Mouse (Mus musculus) liver, postnatal 0 days (tissue): ENCODE results near the gene Myh8. TPM values are rescaled to one million over a fixed set of nuclear protein-coding genes. Genes with fewer than 3 reads are reported as not detected.

Experiments used
- ATAC-seq: fragments of 200-750 bp; cut with Nextera tagmentation; 2 replicates; pipeline ENCODE4 v1.8.0; 2017; ENCODE audit warnings: mild to moderate bottlenecking, moderate library complexity
- DNase-seq: peaks from one replicate; pipeline ENCODE4 v3.0.0-alpha.2; 2016
- H3K27ac ChIP-seq: fragments of 300-500 bp; sonication (generic); 2 replicates; pipeline ENCODE4 v1.5.1; 2014; ENCODE audit warnings: antibody characterized with exemption, moderate library complexity, mild to moderate bottlenecking, low read depth
- H3K27me3 ChIP-seq: fragments of 300-500 bp; sonication (generic); 2 replicates; pipeline ENCODE4 v1.6.1; 2014; ENCODE audit warnings: low read length, control low read depth, mixed read lengths; ENCODE audit not compliant: insufficient read depth
- H3K36me3 ChIP-seq: fragments of 300-500 bp; sonication (generic); replicated peaks from 2 replicates; pipeline ENCODE4 v1.6.1; 2014; ENCODE audit warnings: mild to moderate bottlenecking, control low read depth, low read length, moderate library complexity, mixed read lengths; ENCODE audit not compliant: insufficient read depth
- H3K4me1 ChIP-seq: fragments of 300-500 bp; sonication (generic); 2 replicates; pipeline ENCODE4 v1.6.1; 2014; ENCODE audit warnings: antibody characterized with exemption, mild to moderate bottlenecking, control low read depth; ENCODE audit not compliant: insufficient read depth
- H3K4me2 ChIP-seq: fragments of 300-500 bp; sonication (generic); 2 replicates; pipeline ENCODE4 v1.6.1; 2014; ENCODE audit warnings: low read depth, mild to moderate bottlenecking, low read length, moderate library complexity, mixed read lengths
- H3K4me3 ChIP-seq: fragments of 300-500 bp; sonication (generic); 2 replicates; pipeline ENCODE4 v1.5.1; 2014; ENCODE audit warnings: low read depth, low read length
- H3K9ac ChIP-seq: fragments of 300-500 bp; sonication (generic); replicated peaks from 2 replicates; pipeline ENCODE4 v1.6.1; 2014; ENCODE audit warnings: mild to moderate bottlenecking, moderate library complexity
- H3K9me3 ChIP-seq: fragments of 300-500 bp; sonication (generic); 2 replicates; pipeline ENCODE4 v1.6.1; 2016; ENCODE audit warnings: mild to moderate bottlenecking, control low read depth, low read length, mixed read lengths
- CTCF ChIP-seq: sonication (generic); IDR thresholded peaks from 2 replicates; pipeline ENCODE4 v1.5.1; 2016; ENCODE audit warnings: antibody characterized with exemption, low read depth
- EP300 ChIP-seq: IDR thresholded peaks from 2 replicates; pipeline ENCODE4 v1.6.1; 2016; ENCODE audit warnings: antibody characterized with exemption, low read depth, mild to moderate bottlenecking
- WGBS: fragments of 180-500 bp; shearing (Covaris S2); extraction: QIAGEN DNeasy Blood & Tissue Kit; methylation state at CpG from one replicate; pipeline ENCODE4 v1.1.7; 2014; ENCODE audit not compliant: insufficient replicate concordance; 5-methylcytosine and 5-hydroxymethylcytosine counted together
- polyA plus RNA-seq: library from polyadenylated mRNA; unstranded; fragments of >200 nt; fragmentation: Nextera tagmentation; extraction: Ambion mirVana; gene quantifications from 2 replicates; pipeline ENCODE4 v1.2.1, GENCODE M21; 2015

Myh8 gene
- polyA plus RNA-seq, 1 experiment from 2014 or later, result 1.1 TPM

DNA sequence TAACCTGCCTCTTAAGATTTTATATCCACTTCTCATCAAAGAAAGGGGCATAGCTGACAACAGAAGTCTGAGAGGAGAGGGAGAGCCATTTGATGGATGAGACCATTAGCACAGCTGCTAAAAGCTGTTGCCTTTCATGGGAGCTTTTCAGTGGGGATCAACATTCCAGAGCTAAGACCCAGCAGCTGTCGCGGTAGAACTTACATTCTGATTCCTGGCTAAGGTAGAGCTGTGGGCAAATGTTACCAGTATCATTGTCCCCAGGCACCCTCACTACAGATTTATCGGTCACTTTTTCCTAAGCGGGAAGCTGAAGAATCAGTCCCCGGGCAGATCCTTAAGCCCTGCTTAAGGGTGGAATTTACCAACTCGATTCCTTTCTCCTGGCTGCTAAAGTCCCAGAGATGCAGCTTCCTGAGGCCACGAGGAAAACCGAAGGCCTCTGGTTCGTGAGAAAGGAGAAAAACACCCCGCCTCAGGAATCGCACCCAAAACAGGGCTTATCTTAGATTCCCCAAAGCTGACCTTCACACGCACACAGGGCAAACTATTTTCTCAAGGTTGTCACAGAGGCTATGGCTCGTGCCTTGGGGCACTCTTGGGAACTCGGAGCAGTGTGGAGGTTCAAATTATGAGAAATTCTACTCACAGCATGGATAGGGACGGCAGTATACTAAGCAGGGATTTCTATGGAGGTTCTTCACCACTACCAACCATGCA is 37.0 kb downstream of the Myh8 start:
- TF ChIP-seq EP300 (no peak), CTCF (no peak)
- Histone ChIP-seq H3K9ac (no peak overlapping the region), H3K27ac (no peak overlapping the region), H3K4me2 (no peak overlapping the region), H3K36me3 (no peaks in the 10 kb centered on the region), H3K4me3 (no peak overlapping the region), H3K27me3 (no peaks in the 10 kb centered on the region), H3K9me3 (no peaks in the 10 kb centered on the region), H3K4me1 (no peaks in the 10 kb centered on the region)
- no peak for DNase-seq
- 54% methylated on average over 15 of the region's 15 CpGs for WGBS
- no peak for ATAC-seq

DNA sequence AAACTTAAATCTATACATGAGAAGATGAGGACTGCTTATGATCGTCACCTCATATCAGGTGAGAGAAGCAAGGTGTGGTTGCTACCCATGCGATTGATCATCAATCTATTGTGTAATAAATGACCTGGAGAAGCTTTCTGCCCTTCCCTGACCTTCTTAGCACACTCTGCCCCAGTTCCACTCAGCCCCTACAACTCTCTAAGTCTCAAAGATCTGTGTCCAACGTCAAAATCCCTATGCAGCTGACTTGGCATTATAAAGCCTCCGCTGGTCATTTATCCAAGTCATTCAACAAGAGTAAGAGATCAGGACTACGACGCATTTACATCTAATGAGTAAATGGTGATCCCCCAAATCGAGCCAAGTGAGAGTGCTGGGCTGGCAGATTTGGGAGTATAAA is 44.4 kb downstream of the Myh8 start, which contains the start of gene Myh13:
Myh13 (plus strand) TSS at position 301 of the 400 bp plus-strand sequence.
- no peaks in the 10 kb centered on the region for H3K4me1 ChIP-seq
- no peaks in the 10 kb centered on the region for H3K36me3 ChIP-seq
- no peak within 1 kb of the TSS for H3K4me3 ChIP-seq
- WGBS, result 81% methylated on average over 7 of the region's 7 CpGs
- no peak within 1 kb of the TSS for H3K4me2 ChIP-seq
- no peaks in the 10 kb centered on the region for H3K27me3 ChIP-seq
- TF ChIP-seq CTCF, result no peak
- TF ChIP-seq EP300, result no peak
- no peak within 1 kb of the TSS for H3K9ac ChIP-seq
- no peak for DNase-seq
- no peaks in the 10 kb centered on the region for H3K9me3 ChIP-seq
- no peak within 1 kb of the TSS for H3K27ac ChIP-seq
- no peak for ATAC-seq

DNA sequence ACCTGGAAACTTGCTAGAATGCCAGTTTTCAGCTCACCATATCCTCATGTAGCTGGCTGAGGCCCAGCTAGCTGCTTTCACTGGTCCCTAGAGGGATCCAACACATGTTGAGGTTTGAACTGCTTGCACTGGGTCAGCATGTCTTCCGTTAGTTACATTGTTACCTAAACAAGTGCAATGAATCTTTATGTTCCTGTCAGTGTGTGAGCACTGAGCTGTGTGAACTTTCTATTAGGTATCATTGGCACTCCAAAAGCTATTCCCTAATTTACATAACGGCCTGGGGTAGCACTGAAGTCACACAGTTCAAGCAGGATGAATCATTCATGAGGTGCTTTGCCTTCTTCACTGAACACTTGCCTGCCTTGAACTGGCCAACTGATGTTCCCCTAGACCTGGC is 49.6 kb downstream of the Myh8 start:
- no peak for ATAC-seq
- TF ChIP-seq CTCF (no peak), EP300 (no peak)
- DNase-seq, result no peak
- Histone ChIP-seq H3K36me3 (no peaks in the 10 kb centered on the region), H3K9me3 (no peaks in the 10 kb centered on the region), H3K4me1 (no peaks in the 10 kb centered on the region), H3K9ac (no peak overlapping the region), H3K4me3 (no peak overlapping the region), H3K27ac (no peak overlapping the region), H3K27me3 (no peaks in the 10 kb centered on the region), H3K4me2 (no peak overlapping the region)
- WGBS, result 74% methylated on average over 2 of the region's 2 CpGs

DNA sequence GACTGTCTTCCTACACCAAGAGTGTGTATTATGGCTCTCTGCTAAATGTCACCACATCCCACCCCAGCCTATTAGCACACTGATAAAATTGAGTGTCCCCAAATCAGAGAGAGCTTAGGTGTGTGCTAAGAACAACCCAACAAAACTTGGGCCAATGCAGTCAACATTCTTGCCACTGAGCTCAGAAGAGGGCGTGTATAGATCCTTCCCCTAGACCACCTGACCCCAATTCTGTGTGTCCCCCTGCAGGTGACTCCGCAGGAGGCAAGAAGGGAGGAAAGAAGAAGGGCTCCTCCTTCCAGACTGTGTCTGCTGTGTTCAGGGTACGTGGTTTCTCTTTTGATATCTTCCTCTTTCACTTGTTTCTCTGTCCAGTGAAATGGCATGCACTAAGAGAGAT is 67.6 kb downstream of the Myh8 start:
- H3K27ac ChIP-seq, result no peak overlapping the region
- no peaks in the 10 kb centered on the region for H3K9me3 ChIP-seq
- H3K4me1 ChIP-seq, result no peaks in the 10 kb centered on the region
- DNase-seq (no peak), ATAC-seq (no peak)
- H3K27me3 ChIP-seq, result 0 out of 2 replicates have a peak, but pooled peaks cover 2% of the 10 kb centered on the region
- H3K9ac ChIP-seq, result no peak overlapping the region
- H3K36me3 ChIP-seq, result no peaks in the 10 kb centered on the region
- H3K4me2 ChIP-seq, result no peak overlapping the region
- TF ChIP-seq CTCF, result no peak
- TF ChIP-seq EP300, result no peak
- 47% methylated on average over 3 of the region's 3 CpGs for WGBS
- no peak overlapping the region for H3K4me3 ChIP-seq

DNA sequence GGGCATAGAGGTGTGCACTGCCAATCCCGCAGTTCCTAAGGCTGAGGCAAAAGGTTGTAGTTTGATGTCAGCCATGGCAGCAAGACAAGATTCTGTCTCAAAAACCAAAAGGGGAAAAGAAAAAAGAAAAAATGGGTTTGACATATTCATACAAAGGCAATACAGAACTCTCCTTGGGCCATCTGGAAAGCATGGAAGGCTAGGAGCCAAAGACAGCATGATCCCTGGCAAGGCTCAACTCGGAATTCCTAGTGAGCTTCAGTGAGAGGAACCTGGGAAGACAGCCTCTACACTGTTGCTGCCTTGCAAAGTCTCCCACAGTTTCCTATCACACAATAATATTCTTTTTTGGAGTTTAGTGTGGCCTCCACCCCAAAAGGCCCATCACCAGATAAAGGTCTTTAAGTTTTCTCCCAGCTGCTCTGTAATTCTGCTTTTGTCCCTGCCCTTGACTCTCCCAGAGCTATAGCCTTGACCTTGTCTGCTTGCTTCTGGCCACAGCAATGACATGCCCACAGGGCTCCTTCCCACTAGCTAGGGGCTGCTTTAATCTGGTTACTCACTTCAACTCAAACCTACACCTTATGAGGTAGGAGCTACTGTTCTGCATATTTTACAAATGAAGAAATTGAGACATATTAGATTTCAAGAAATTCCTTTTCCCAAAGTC is 68.4 kb downstream of the Myh8 start:
- no peaks in the 10 kb centered on the region for H3K9me3 ChIP-seq
- no peak overlapping the region for H3K4me2 ChIP-seq
- no peak overlapping the region for H3K9ac ChIP-seq
- DNase-seq, result no peak
- 55% methylated on average over 2 of the region's 2 CpGs for WGBS
- H3K36me3 ChIP-seq, result no peaks in the 10 kb centered on the region
- no peak overlapping the region for H3K27ac ChIP-seq
- no peak for ATAC-seq
- no peak for TF ChIP-seq EP300
- no peak for TF ChIP-seq CTCF
- H3K27me3 ChIP-seq, result 0 out of 2 replicates have a peak, but pooled peaks cover 6% of the 10 kb centered on the region
- no peaks in the 10 kb centered on the region for H3K4me1 ChIP-seq
- no peak overlapping the region for H3K4me3 ChIP-seq

DNA sequence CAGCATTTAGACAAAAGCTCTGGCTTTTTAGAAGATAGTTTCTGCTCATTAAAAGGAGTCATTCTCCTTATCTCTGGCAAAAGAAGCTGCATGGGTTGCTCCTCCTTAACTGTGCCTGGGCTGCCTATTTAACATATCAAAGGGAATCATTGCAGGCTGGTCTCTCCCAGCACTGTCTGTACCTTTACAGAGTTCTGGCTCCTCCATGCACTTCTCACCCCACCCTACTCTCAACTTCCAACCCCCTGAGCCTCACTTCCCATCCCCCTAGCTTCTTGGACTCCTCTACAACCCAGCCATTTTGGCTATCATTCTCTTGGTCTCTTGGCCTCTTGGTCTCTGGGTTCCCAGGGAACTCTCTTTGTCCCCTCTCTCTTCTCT is 68.9 kb downstream of the Myh8 start:
- Histone ChIP-seq H3K9ac (no peak overlapping the region), H3K27ac (no peak overlapping the region), H3K36me3 (no peaks in the 10 kb centered on the region), H3K27me3 (0 out of 2 replicates have a peak, but pooled peaks cover 6% of the 10 kb centered on the region), H3K4me2 (no peak overlapping the region), H3K4me1 (no peaks in the 10 kb centered on the region), H3K4me3 (no peak overlapping the region), H3K9me3 (no peaks in the 10 kb centered on the region)
- ATAC-seq (no peak), DNase-seq (no peak)
- TF ChIP-seq EP300 (no peak), CTCF (no peak)
